Mouse (Mus musculus) heart, postnatal 0 days (tissue): ENCODE measurements at regions not wholly inside any gene's neighbourhood (a gene's known extent, or its start where the extent isn't known, plus 50 kb on each side); places are given as distances from the start of the nearest gene placed in this dataset.

Experiments
- CTCF ChIP-seq: IDR thresholded peaks from 2 replicates; pipeline ENCODE4 v1.5.1; 2016; ENCODE audit warnings: antibody characterized with exemption, control low read depth, low read depth
- EP300 ChIP-seq: IDR thresholded peaks from 2 replicates; pipeline ENCODE4 v1.6.1; 2016; ENCODE audit warnings: antibody characterized with exemption, low read depth

DNA sequence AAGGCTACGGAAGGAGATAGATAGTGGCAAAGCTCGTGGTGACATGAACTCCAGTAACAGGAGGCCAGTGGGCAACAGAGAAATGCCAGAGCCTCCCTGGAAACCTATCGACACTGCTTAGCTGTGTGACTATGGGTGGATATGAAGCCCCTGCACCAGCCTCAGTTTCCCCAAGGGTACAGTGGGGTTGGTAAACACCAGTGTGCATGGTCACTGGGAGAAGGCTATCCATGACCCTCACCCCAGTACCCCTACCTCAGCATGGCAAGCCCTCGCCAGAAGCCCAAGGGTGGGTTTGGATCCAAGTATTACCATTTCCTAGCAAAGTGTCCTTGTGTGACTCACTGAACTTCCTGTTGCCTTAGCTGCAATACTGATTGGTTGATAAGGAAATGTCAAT is 58.5 kb downstream of the Rhob start:
- TF ChIP-seq EP300 (no peak), CTCF (no peak)
